Mouse (Mus musculus) myocyte (in vitro differentiated cells): ENCODE results near the gene Nf1. TPM values are rescaled to one million over a fixed set of nuclear protein-coding genes. Genes with fewer than 3 reads are reported as not detected.
A peak's percentile ranks its signal among the peaks of the same experiment; 100 is the strongest.

Experiments used
- H3K27me3 ChIP-seq: one replicate; pipeline ENCODE4 v1.6.1; 2011; ENCODE audit not compliant: control insufficient read depth, insufficient read depth, insufficient read length
- H3K36me3 ChIP-seq: one replicate; pipeline ENCODE4 v1.6.1; 2011; ENCODE audit not compliant: control insufficient read depth, insufficient read depth
- H3K4me2 ChIP-seq: one replicate; pipeline ENCODE4 v1.6.1; 2011; ENCODE audit warnings: low read depth, control low read depth
- H3K4me3 ChIP-seq: one replicate; pipeline ENCODE4 v1.5.1; 2011; ENCODE audit warnings: mild to moderate bottlenecking, control low read depth, moderate library complexity
- H3K79me2 ChIP-seq: one replicate; pipeline ENCODE4 v1.6.1; 2011; ENCODE audit not compliant: control insufficient read depth, insufficient read depth
- H3ac ChIP-seq: one replicate; pipeline ENCODE4 v1.6.1; 2011; ENCODE audit not compliant: control insufficient read depth, insufficient read length
- CEBPB ChIP-seq: IDR thresholded peaks from 2 replicates; pipeline ENCODE4 v1.6.1; 2011; ENCODE audit warnings: mild to moderate bottlenecking, moderate library complexity; ENCODE audit not compliant: poor library complexity, insufficient read depth, severe bottlenecking
- E2F4 ChIP-seq: IDR thresholded peaks from one replicate; pipeline ENCODE4 v1.6.1; 2011; ENCODE audit warnings: mild to moderate bottlenecking, control low read depth, moderate library complexity; ENCODE audit not compliant: insufficient read depth
- MAX ChIP-seq: IDR thresholded peaks from one replicate; pipeline ENCODE4 v1.6.1; 2011; ENCODE audit warnings: low read depth, mild to moderate bottlenecking, control low read depth
- MYOD1 ChIP-seq, 3 experiments: IDR thresholded peaks; one replicate each; pipeline ENCODE4 v1.6.1; 2011; ENCODE audit warnings: control low read depth in 2 of 3, low read depth in 2 of 3, mild to moderate bottlenecking in 2 of 3, moderate library complexity in 1 of 3; ENCODE audit not compliant: insufficient read length in 2 of 3, control insufficient read depth in 1 of 3
- MYOG ChIP-seq, 3 experiments: IDR thresholded peaks; one replicate each; pipeline ENCODE4 v1.6.1; 2011; ENCODE audit warnings: control low read depth in 2 of 3, low read depth in 2 of 3, mild to moderate bottlenecking in 2 of 3; ENCODE audit not compliant: insufficient read length in 2 of 3, control insufficient read depth in 1 of 3, insufficient read depth in 1 of 3
- POLR2A ChIP-seq: IDR thresholded peaks from one replicate; pipeline ENCODE4 v1.6.1; 2011; ENCODE audit warnings: low read depth, mild to moderate bottlenecking, control low read depth, moderate library complexity; ENCODE audit not compliant: insufficient read length
- POLR2AphosphoS2 ChIP-seq: IDR thresholded peaks from one replicate; pipeline ENCODE4 v1.6.1; 2011; ENCODE audit warnings: low read depth, control low read depth; ENCODE audit not compliant: insufficient read length
- REST ChIP-seq: IDR thresholded peaks from one replicate; pipeline ENCODE4 v1.6.1; 2011; ENCODE audit warnings: mild to moderate bottlenecking, control low read depth, moderate library complexity; ENCODE audit not compliant: insufficient read depth, insufficient read length
- SRF ChIP-seq: IDR thresholded peaks from one replicate; pipeline ENCODE4 v1.6.1; 2011; ENCODE audit warnings: low read depth; ENCODE audit not compliant: control insufficient read depth, insufficient read length
- TCF12 ChIP-seq: IDR thresholded peaks from one replicate; pipeline ENCODE4 v1.6.1; 2011; ENCODE audit warnings: mild to moderate bottlenecking, control low read depth; ENCODE audit not compliant: poor library complexity, insufficient read depth, severe bottlenecking
- TCF3 ChIP-seq: IDR thresholded peaks from one replicate; pipeline ENCODE4 v1.6.1; 2011; ENCODE audit warnings: low read depth, control low read depth; ENCODE audit not compliant: insufficient read length
- USF1 ChIP-seq: IDR thresholded peaks from one replicate; pipeline ENCODE4 v1.6.1; 2011; ENCODE audit warnings: low read depth, mild to moderate bottlenecking, control low read depth, moderate library complexity
- polyA plus RNA-seq: library from polyadenylated mRNA; unstranded; fragments of >200 nt; fragmentation: generic; extraction: Trizol; gene quantifications from one replicate; pipeline ENCODE4 v1.2.1, GENCODE M21; 2012; ENCODE audit warnings: missing spikeins

The Nf1 gene
- polyA plus RNA-seq, 1 experiment = 8.2 TPM

DNA sequence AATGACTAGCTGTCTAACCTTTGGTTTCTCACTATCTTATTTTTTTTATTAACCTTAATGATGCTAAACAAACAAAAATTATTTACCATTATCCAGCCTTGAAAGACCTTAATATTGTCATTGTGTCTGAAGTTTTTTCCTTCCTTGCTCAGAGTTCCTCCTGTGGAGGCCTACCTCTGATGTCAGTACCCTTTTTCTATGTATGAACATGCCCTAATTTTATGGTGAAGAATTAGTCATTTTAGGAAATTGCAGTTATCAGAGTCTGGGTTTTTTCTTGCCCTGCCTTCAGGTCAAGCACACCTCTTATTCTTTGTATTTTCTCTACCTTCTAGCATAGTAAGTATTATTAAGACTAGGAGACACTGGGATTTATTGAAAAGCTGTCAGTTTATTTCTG, 145.2 kb downstream of the Nf1 start:
- no peak for TF ChIP-seq USF1
- TF ChIP-seq CEBPB = no peak
- no peak for TF ChIP-seq REST
- no peak for TF ChIP-seq MAX
- no peak for TF ChIP-seq POLR2A
- TF ChIP-seq MYOG (IDR thresholded peaks at IDR 0.05; ENCODE audit: control insufficient read depth in 1 of 3, insufficient read depth in 1 of 3, insufficient read length in 2 of 3, low read depth in 2 of 3) = no peak
- no peak for TF ChIP-seq MYOD1 (IDR thresholded peaks at IDR 0.05; ENCODE audit: control insufficient read depth in 1 of 3, insufficient read length in 2 of 3, low read depth in 2 of 3)
- no peak for TF ChIP-seq SRF
- no peak for TF ChIP-seq TCF12
- TF ChIP-seq E2F4 = no peak
- TF ChIP-seq POLR2AphosphoS2 = no peak
- TF ChIP-seq TCF3 = no peak
- no peak overlapping the region for H3ac ChIP-seq
- peaks cover 29% of the 10 kb centered on the region for H3K36me3 ChIP-seq
- H3K4me2 ChIP-seq = no peak overlapping the region
- H3K4me3 ChIP-seq = no peak overlapping the region
- no peaks in the 10 kb centered on the region for H3K27me3 ChIP-seq
- no peaks in the 10 kb centered on the region for H3K79me2 ChIP-seq

GRCm38 (mm10) chr11:79494976-79495800, 155.7 kb downstream of the Nf1 start:
- Histone ChIP-seq H3ac (no peak overlapping the region), H3K36me3 (no peaks in the 10 kb centered on the region), H3K4me3 (peak overlapping the region; percentile 0), H3K79me2 (no peaks in the 10 kb centered on the region), H3K27me3 (no peaks in the 10 kb centered on the region), H3K4me2 (peak overlapping the region; percentile 76)
- TF ChIP-seq USF1 = no peak
- TF ChIP-seq TCF3 = no peak
- no peak for TF ChIP-seq CEBPB
- TF ChIP-seq TCF12 = no peak
- no peak for TF ChIP-seq MAX
- no peak for TF ChIP-seq REST

DNA sequence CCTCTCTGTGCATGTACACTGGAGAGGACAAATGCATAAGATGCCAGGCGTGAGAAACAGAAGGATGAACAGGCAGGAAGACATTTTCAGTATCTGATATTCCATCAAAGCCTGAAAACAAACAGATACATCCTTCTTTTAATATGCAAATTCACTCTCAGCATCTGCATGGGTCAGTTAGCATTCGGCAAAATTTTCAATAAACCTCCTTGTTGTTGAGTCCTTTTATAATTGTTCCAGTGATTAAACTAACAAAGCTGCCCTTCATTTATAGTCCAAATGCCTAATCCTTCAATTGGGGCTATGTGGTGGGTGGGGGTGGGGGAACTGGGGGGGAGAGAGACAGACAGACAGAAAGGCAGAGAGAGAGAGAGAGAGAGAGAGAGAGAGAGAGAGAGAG, 163.4 kb downstream of the Nf1 start:
- TF ChIP-seq CEBPB (no peak), SRF (no peak), MAX (no peak), TCF12 (no peak), MYOG (IDR thresholded peaks at IDR 0.05; ENCODE audit: control insufficient read depth in 1 of 3, insufficient read depth in 1 of 3, insufficient read length in 2 of 3, low read depth in 2 of 3) (no peak), MYOD1 (IDR thresholded peaks at IDR 0.05; ENCODE audit: control insufficient read depth in 1 of 3, insufficient read length in 2 of 3, low read depth in 2 of 3) (no peak), POLR2AphosphoS2 (no peak), E2F4 (no peak), TCF3 (no peak), POLR2A (no peak), REST (no peak), USF1 (no peak)
- no peak overlapping the region for H3K4me2 ChIP-seq
- no peaks in the 10 kb centered on the region for H3K79me2 ChIP-seq
- no peaks in the 10 kb centered on the region for H3K36me3 ChIP-seq
- no peak overlapping the region for H3ac ChIP-seq
- no peaks in the 10 kb centered on the region for H3K27me3 ChIP-seq
- H3K4me3 ChIP-seq = no peak overlapping the region

GRCm38 (mm10) chr11:79503845-79504244, 164.4 kb downstream of the Nf1 start, which contains the start of gene Omg:
TSS of gene Omg (minus strand) at chr11:79504084.
- TF ChIP-seq REST (peak; percentile 56), SRF (no peak)
- no peak within 1 kb of the TSS for H3K4me2 ChIP-seq
- no peaks in the 10 kb centered on the region for H3K27me3 ChIP-seq
- H3K4me3 ChIP-seq = no peak within 1 kb of the TSS
- H3K36me3 ChIP-seq = no peaks in the 10 kb centered on the region
- H3K79me2 ChIP-seq = no peaks in the 10 kb centered on the region
- no peak within 1 kb of the TSS for H3ac ChIP-seq

- no peak for TF ChIP-seq SRF
- no peak for TF ChIP-seq POLR2A
- TF ChIP-seq CEBPB = no peak
- TF ChIP-seq MYOG (IDR thresholded peaks at IDR 0.05; ENCODE audit: control insufficient read depth in 1 of 3, insufficient read depth in 1 of 3, insufficient read length in 2 of 3, low read depth in 2 of 3) = no peak
- no peak for TF ChIP-seq E2F4
- TF ChIP-seq TCF3 = no peak
- no peak for TF ChIP-seq MYOD1 (IDR thresholded peaks at IDR 0.05; ENCODE audit: control insufficient read depth in 1 of 3, insufficient read length in 2 of 3, low read depth in 2 of 3)
- Histone ChIP-seq H3K4me3 (no peak overlapping the region), H3K27me3 (no peaks in the 10 kb centered on the region), H3ac (no peak overlapping the region), H3K36me3 (no peaks in the 10 kb centered on the region), H3K79me2 (no peaks in the 10 kb centered on the region), H3K4me2 (no peak overlapping the region)
These were observed 165.0 kb downstream of the Nf1 start for GRCm38 (mm10) chr11:79504506-79504905.
